Mouse (Mus musculus) heart, embryonic 14.5 days (tissue): Measurements from ENCODE around the gene Parp14. TPM values are rescaled to one million over a fixed set of nuclear protein-coding genes. Genes with fewer than 3 reads are reported as not detected.

Experiments used
- ATAC-seq: fragments of 200-750 bp; cut with Nextera tagmentation; 2 replicates; pipeline ENCODE4 v1.8.0; 2017; ENCODE audit warnings: low read depth, moderate TSS enrichment; ENCODE audit not compliant: insufficient number of reproducible peaks, insufficient read depth, low FRiP score
- H3K27ac ChIP-seq, 2 experiments: fragments of 200-500 bp in 1 of 2; fragments of 300-500 bp in 1 of 2; sonication (generic) in 1 of 2; replicated peaks in 1 of 2; 2 replicates each; pipeline ENCODE4 v1.5.1; 2012 to 2014; ENCODE audit warnings: low read depth in 2 of 2, low read length in 2 of 2, control low read depth in 1 of 2, mild to moderate bottlenecking in 1 of 2, mixed read lengths in 1 of 2; ENCODE audit not compliant: control insufficient read depth in 1 of 2, insufficient read depth in 1 of 2
- H3K27me3 ChIP-seq: fragments of 300-500 bp; sonication (generic); 2 replicates; pipeline ENCODE4 v1.6.1; 2014; ENCODE audit warnings: mild to moderate bottlenecking, low read length, control low read depth; ENCODE audit not compliant: control insufficient read depth, insufficient read depth
- H3K36me3 ChIP-seq: fragments of 300-500 bp; sonication (generic); 2 replicates; pipeline ENCODE4 v1.6.1; 2014; ENCODE audit warnings: mild to moderate bottlenecking, control low read depth, low read length, mixed read lengths; ENCODE audit not compliant: control insufficient read depth, insufficient read depth
- H3K4me1 ChIP-seq, 2 experiments: fragments of 200-500 bp in 1 of 2; fragments of 300-500 bp in 1 of 2; sonication (generic) in 1 of 2; 2 replicates each; pipeline ENCODE4 v1.6.1; 2012 to 2014; ENCODE audit warnings: low read length in 2 of 2, control low read depth in 1 of 2, mixed read lengths in 1 of 2; ENCODE audit not compliant: control insufficient read depth in 2 of 2, insufficient read depth in 2 of 2
- H3K4me2 ChIP-seq: fragments of 300-500 bp; sonication (generic); 2 replicates; pipeline ENCODE4 v1.6.1; 2014; ENCODE audit warnings: mild to moderate bottlenecking, low read length
- H3K4me3 ChIP-seq, 2 experiments: fragments of 200-500 bp in 1 of 2; fragments of 300-500 bp in 1 of 2; sonication (generic) in 1 of 2; 2 replicates each; pipeline ENCODE4 v1.5.1; 2012 to 2014; ENCODE audit warnings: low read length in 2 of 2, mild to moderate bottlenecking in 2 of 2, control low read depth in 1 of 2, low read depth in 1 of 2, moderate library complexity in 1 of 2; ENCODE audit not compliant: control insufficient read depth in 1 of 2, insufficient read depth in 1 of 2
- H3K9ac ChIP-seq: fragments of 300-500 bp; sonication (generic); 2 replicates; pipeline ENCODE4 v1.6.1; 2014; ENCODE audit warnings: mild to moderate bottlenecking, low read length
- H3K9me3 ChIP-seq: fragments of 300-500 bp; sonication (generic); 2 replicates; pipeline ENCODE4 v1.6.1; 2016; ENCODE audit warnings: low read length, control low read depth; ENCODE audit not compliant: control insufficient read depth
- WGBS: fragments of 180-500 bp; shearing (Covaris S2); extraction: QIAGEN DNeasy Blood & Tissue Kit; methylation state at CpG from one replicate; pipeline ENCODE4 v1.1.7; 2014; 5-methylcytosine and 5-hydroxymethylcytosine counted together
- polyA plus RNA-seq: library from polyadenylated mRNA; unstranded; fragments of >200 nt; fragmentation: Nextera tagmentation; extraction: Ambion mirVana; gene quantifications from 2 replicates; pipeline ENCODE4 v1.2.1, GENCODE M21; 2014

Gene Parp14
- polyA plus RNA-seq, 1 experiment from 2014 or later, result 1.3 TPM

- ATAC-seq, result no peak
- no peaks in the 10 kb centered on the region for H3K9me3 ChIP-seq
- H3K36me3 ChIP-seq, result peaks cover 8% of the 10 kb centered on the region
- H3K27ac ChIP-seq, result no peak overlapping the region
- WGBS, result 57% methylated on average over 7 of the region's 7 CpGs
- no peak overlapping the region for H3K4me2 ChIP-seq
- H3K4me3 ChIP-seq, result no peak overlapping the region
- H3K9ac ChIP-seq, result no peak overlapping the region
- peaks cover 16 to 26% of the 10 kb centered on the region in 2 experiments for H3K4me1 ChIP-seq
- no peaks in the 10 kb centered on the region for H3K27me3 ChIP-seq
Measured at GRCm38 (mm10) chr16:35784134-35784725, 87.1 kb downstream of the Parp14 start.

DNA sequence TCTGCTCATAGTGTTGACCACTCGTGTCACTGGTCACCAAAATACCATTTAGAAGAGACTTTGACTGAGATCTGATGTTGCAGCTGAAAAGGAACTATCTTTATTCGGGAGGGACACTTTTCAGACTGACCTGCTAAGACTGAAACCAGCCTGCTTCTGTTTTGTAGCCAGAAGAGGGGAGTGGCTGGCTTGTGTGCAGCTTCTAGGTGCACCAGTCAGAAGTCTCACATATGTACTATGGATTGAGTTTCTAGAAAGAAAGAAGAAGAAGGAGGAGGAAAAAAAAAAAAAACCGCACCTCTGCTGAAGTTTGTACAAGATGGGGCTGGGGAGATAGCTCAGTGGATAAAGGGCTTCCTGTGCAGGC lies 88.2 kb downstream of the Parp14 start:
- no peak overlapping the region for H3K27ac ChIP-seq
- H3K4me1 ChIP-seq, result peaks cover 14 to 17% of the 10 kb centered on the region in 2 experiments
- H3K27me3 ChIP-seq, result no peaks in the 10 kb centered on the region
- H3K4me3 ChIP-seq, result no peak overlapping the region
- peaks cover 8% of the 10 kb centered on the region for H3K36me3 ChIP-seq
- no peak overlapping the region for H3K4me2 ChIP-seq
- 84% methylated on average over 3 of the region's 3 CpGs for WGBS
- H3K9ac ChIP-seq, result no peak overlapping the region
- ATAC-seq, result no peak
- H3K9me3 ChIP-seq, result no peaks in the 10 kb centered on the region

Other genes with a start within 250 kb of the Parp14 start
- gene Dirc2, start 102.2 kb downstream of the Parp14 start, polyA plus RNA-seq, result 15.7 and 20.1 TPM in 2 replicates
- gene Hspbap1, start 101.2 kb downstream of the Parp14 start, polyA plus RNA-seq, result 6.4 and 8.8 TPM in 2 replicates
- 8.4 and 9.9 TPM in 2 replicates for gene Parp9, start 66.9 kb upstream of the Parp14 start, polyA plus RNA-seq
- 7.0 TPM in 2 replicates for gene Dtx3l, start 67.6 kb upstream of the Parp14 start, polyA plus RNA-seq
- gene Kpna1, start 107.2 kb upstream of the Parp14 start, polyA plus RNA-seq, result 46.0 and 49.8 TPM in 2 replicates
- gene Wdr5b, start 169.6 kb upstream of the Parp14 start, polyA plus RNA-seq, result 7.8 and 7.9 TPM in 2 replicates
- gene Fam162a, start 200.1 kb upstream of the Parp14 start, polyA plus RNA-seq, result 997 and 1,000 TPM in 2 replicates
- gene Ccdc58, start 200.1 kb upstream of the Parp14 start, polyA plus RNA-seq, result 76.2 and 77.5 TPM in 2 replicates